In genomic region chr7:110018117-110018630, GRCm38 (mm10) we compare ENCODE assay signal across 7 mouse cellular contexts. TPM values are rescaled to one million over a fixed set of nuclear protein-coding genes. Genes with fewer than 3 reads are reported as not detected.
A peak's percentile ranks its signal among the peaks of the same experiment; 100 is the strongest.
DNase-seq lines count a peak whose midpoint lies in the region; ATAC-seq and TF ChIP-seq lines count a peak whose summit lies in the region.

Ipo7 (plus strand) TSS chr7:110018274.

- no peaks in the 10 kb centered on the region for H3K27me3 ChIP-seq in intestine, postnatal 0 days (replicated peaks; ENCODE audit: control insufficient read depth, insufficient read depth, low read length)
- H3K27me3 ChIP-seq in midbrain, embryonic 12.5 days: no peaks in the 10 kb centered on the region
- H3K27me3 ChIP-seq in small intestine, adult 2 months (ENCODE audit: control insufficient read depth, insufficient read depth, low read length): no peaks in the 10 kb centered on the region

- H3K36me3 ChIP-seq in intestine, postnatal 0 days (ENCODE audit: control insufficient read depth, insufficient read depth): no peaks in the 10 kb centered on the region
- H3K36me3 ChIP-seq in midbrain, embryonic 12.5 days: no peaks in the 10 kb centered on the region
- no peaks in the 10 kb centered on the region for H3K36me3 ChIP-seq in small intestine, adult 2 months (ENCODE audit: control insufficient read depth, insufficient read depth, low read length)

- intact Hi-C loops in left cerebral cortex, postnatal 4 days (cut with DNase I): no loop called here

- H3K4me1 ChIP-seq in intestine, postnatal 0 days (replicated peaks; ENCODE audit: control insufficient read depth, insufficient read depth, low read length): no peaks in the 10 kb centered on the region; the same call in 1 of the 2 replicates
- H3K4me1 ChIP-seq in midbrain, embryonic 12.5 days: peaks cover 12% of the 10 kb centered on the region
- peaks cover 3% of the 10 kb centered on the region for H3K4me1 ChIP-seq in small intestine, adult 2 months (ENCODE audit: control insufficient read depth, insufficient read depth, insufficient read length, low read length)

- peak; percentile 92 for ATAC-seq in intestine, postnatal 0 days
- peak; percentile 97 for ATAC-seq in midbrain, embryonic 12.5 days (ENCODE audit: low FRiP score, low read depth)

- H3K4me2 ChIP-seq in intestine, postnatal 0 days (replicated peaks; ENCODE audit: low read depth): peak within 1 kb of the TSS; percentile 86
- peak within 1 kb of the TSS; percentile 92 for H3K4me2 ChIP-seq in midbrain, embryonic 12.5 days (replicated peaks)

- peak within 1 kb of the TSS; percentile 84 for H3K4me3 ChIP-seq in intestine, postnatal 0 days (ENCODE audit: low read depth, low read length)
- peak within 1 kb of the TSS; percentile 99 for H3K4me3 ChIP-seq in midbrain, embryonic 12.5 days
- peak within 1 kb of the TSS; percentile 94 for H3K4me3 ChIP-seq in small intestine, adult 2 months (ENCODE audit: low read depth, low read length)

- peak within 1 kb of the TSS; percentile 90 for H3K27ac ChIP-seq in intestine, postnatal 0 days (ENCODE audit: low read depth, low read length)
- peak within 1 kb of the TSS; percentile 88 for H3K27ac ChIP-seq in midbrain, embryonic 12.5 days (replicated peaks)
- H3K27ac ChIP-seq in small intestine, adult 2 months (ENCODE audit: insufficient read depth, low read depth, low read length): peak within 1 kb of the TSS; percentile 61

- peak; percentile 25; the same call in 1 of the 2 replicates for TF ChIP-seq CTCF in intestine, postnatal 0 days (IDR thresholded peaks at IDR 0.05; ENCODE audit: low read depth)
- TF ChIP-seq CTCF in small intestine, adult 2 months (IDR thresholded peaks at IDR 0.05; ENCODE audit: extremely low read depth, insufficient read length, insufficient replicate concordance, low read depth, low read length): no peak

- peak within 1 kb of the TSS; percentile 95 for H3K9ac ChIP-seq in intestine, postnatal 0 days (ENCODE audit: low read depth, low read length)
- H3K9ac ChIP-seq in midbrain, embryonic 12.5 days (replicated peaks): peak within 1 kb of the TSS; percentile 97

- peak; percentile 92 for DNase-seq in adrenal gland, adult 8-10 months
- DNase-seq in embryo, embryonic 9.5 days (ENCODE audit: extremely low spot score): peak; percentile 90
- DNase-seq in gonadal fat pad, adult 2 months (ENCODE audit: low read depth): no peak
- DNase-seq in left cerebral cortex, postnatal 4 days: peak; percentile 94

- under 1% methylated on average over 48 of the region's 48 CpGs for WGBS in intestine, postnatal 0 days
- under 1% methylated on average over 48 of the region's 48 CpGs for WGBS in midbrain, embryonic 12.5 days
- under 1% methylated on average over 48 of the region's 48 CpGs for WGBS in small intestine, adult 2 months

- TF ChIP-seq POLR2A in small intestine, adult 2 months (IDR thresholded peaks at IDR 0.05; ENCODE audit: low read depth, low read length): peak; percentile 89

- H3K9me3 ChIP-seq in intestine, postnatal 0 days (ENCODE audit: control insufficient read depth): no peaks in the 10 kb centered on the region
- H3K9me3 ChIP-seq in midbrain, embryonic 12.5 days: no peaks in the 10 kb centered on the region

RNA-seq across cellular contexts. Expression of gene Ipo7, which starts in this region (rescaled TPM):
- 10 to 100 TPM; 70.6 to 95.7 (median 77.4) TPM for total RNA-seq in adrenal gland, adult 8-10 months (2022)
- 16.7 and 21.8 TPM in 2 replicates for polyA plus RNA-seq in gonadal fat pad, adult 2 months (2012; rRNA removed)
- 12.0 and 12.4 TPM in 2 replicates for polyA plus RNA-seq in intestine, postnatal 0 days (2015; fragmentation: Nextera tagmentation; extraction: Ambion mirVana)
- total RNA-seq in left cerebral cortex, postnatal 4 days (2021): 100 to 1,000 TPM in 1 of 2 experiments, 10 to 100 TPM in 1; 97.1 to 104 TPM
- 49.7 and 51.8 TPM in 2 replicates for polyA plus RNA-seq in midbrain, embryonic 12.5 days (2016; fragmentation: Nextera tagmentation; extraction: Ambion mirVana)
- polyA plus RNA-seq in small intestine, adult 2 months (2012; rRNA removed): 3.1 and 11.0 TPM in 2 replicates
